Mouse (Mus musculus): ENCODE data around the gene Fkbp5. TPM values are rescaled to one million over a fixed set of nuclear protein-coding genes. Genes with fewer than 3 reads are reported as not detected.
"Not testable (repeated sequence)": the region's sequence is repeated elsewhere in the genome, so short reads cannot be mapped to it uniquely, and the experiment has no call there.

The Fkbp5 gene
- 18.0 and 19.4 TPM in 2 replicates for total RNA-seq (2017)

DNA sequence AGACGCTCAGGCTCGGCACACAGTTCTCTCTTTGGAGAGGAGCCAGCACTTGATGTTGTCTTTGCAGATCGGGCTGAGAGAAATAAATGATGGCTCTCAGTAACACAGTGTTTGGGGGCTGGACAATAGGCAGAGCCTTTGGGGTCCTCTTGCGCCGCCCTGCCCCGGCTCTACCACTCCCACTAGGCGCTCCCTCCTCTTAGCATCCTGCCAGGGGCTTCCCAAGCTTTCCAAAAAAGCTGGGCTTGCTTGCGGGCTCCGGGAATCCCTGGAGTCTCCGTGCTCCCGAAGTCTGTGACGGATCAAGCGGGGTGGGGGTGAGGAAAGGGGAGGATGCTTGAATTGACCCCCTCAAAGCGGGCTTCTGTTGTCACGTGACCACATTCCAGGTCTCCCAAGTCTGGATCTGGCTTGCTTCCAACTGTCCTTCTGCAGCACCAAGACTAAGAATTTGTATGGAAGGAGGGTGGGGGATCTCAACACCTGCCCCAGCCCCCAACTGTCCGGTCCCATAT lies at the start of gene Fkbp5:
TSS of gene Fkbp5 (minus strand) at position 87 of the 515 bp plus-strand sequence.
- ATAC-seq (ENCODE audit: extremely low read depth, insufficient number of reproducible peaks, low FRiP score, poor library complexity, severe bottlenecking), result no peak

DNA sequence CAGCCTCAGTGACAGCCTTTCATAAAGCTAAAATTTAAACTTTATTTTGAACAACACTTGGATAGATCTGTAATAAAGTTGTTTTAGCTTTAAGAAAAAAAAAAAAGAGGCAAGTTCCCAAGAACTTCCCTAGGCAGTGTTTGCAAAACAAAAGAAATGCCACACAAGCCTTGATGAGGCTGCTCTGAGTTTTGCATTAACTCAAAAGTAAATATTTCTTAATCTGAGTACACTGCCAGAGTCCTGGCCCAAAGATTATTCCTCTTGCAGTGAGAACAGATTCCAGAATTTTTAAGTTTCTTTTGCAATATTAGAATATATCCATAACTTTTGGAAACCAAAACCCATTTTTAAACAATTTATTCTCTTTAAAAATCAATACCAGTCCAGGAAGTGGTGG lies 47.9 kb upstream of the Fkbp5 start:
- no peak for ATAC-seq (ENCODE audit: extremely low read depth, insufficient number of reproducible peaks, low FRiP score, poor library complexity, severe bottlenecking)

DNA sequence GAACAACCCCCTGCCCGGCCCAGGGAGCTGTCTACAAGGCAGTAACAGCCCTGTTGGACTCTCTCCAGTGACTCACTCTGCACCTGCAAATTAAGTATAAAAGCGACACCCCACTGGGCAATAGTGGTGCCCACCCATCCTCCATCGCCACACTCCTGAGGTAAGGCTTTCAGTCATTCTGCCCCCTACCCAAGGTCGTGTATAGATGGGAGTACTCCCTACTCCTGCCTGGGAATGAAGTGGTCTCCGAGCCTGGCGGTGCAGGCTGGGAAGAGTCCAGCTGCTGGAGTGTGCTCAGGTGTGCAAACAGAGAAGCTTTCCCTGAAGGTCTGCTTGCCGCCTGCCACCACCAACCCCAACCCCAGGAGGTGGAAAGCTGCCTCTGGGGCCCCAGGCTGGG lies 44.3 kb upstream of the Fkbp5 start:
- ATAC-seq (ENCODE audit: extremely low read depth, insufficient number of reproducible peaks, low FRiP score, poor library complexity, severe bottlenecking), result 0 out of 2 replicates have a peak, but pooled peaks have one; percentile 3

DNA sequence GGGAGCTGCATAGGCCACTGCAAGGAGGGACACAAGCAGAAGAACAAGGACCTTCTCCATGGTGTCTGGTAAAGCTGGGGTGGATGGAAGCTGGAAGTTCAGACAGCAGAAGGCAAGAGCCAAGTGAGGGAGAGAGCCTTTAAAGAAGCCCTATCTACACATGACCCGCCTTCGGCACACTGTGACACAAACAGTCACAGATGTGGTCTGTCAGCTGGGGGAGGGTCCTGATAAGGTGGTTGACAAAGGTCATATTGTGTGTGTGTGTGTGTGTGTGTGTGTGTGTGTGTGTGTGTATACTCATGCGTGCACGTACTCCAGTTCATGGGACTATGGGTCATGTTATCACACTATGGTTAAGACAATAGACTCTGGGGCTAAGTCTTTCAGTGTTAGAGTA lies 43.3 kb upstream of the Fkbp5 start, which contains the start of gene Clps:
TSS of gene Clps (minus strand) at position 169 of the 400 bp plus-strand sequence.
- no peak for ATAC-seq (ENCODE audit: extremely low read depth, insufficient number of reproducible peaks, low FRiP score, poor library complexity, severe bottlenecking)

GRCm38 (mm10) chr17:28557772-28558171 lies 40.4 kb upstream of the Fkbp5 start:
- no peak for ATAC-seq (ENCODE audit: extremely low read depth, insufficient number of reproducible peaks, low FRiP score, poor library complexity, severe bottlenecking)

- ATAC-seq (ENCODE audit: extremely low read depth, insufficient number of reproducible peaks, low FRiP score, poor library complexity, severe bottlenecking), result no peak
Measured at GRCm38 (mm10) chr17:28556635-28557396, 39.5 kb upstream of the Fkbp5 start.

- not testable (repeated sequence) for ATAC-seq (ENCODE audit: extremely low read depth, insufficient number of reproducible peaks, low FRiP score, poor library complexity, severe bottlenecking)
Measured at GRCm38 (mm10) chr17:28554021-28554420, 36.7 kb upstream of the Fkbp5 start.

DNA sequence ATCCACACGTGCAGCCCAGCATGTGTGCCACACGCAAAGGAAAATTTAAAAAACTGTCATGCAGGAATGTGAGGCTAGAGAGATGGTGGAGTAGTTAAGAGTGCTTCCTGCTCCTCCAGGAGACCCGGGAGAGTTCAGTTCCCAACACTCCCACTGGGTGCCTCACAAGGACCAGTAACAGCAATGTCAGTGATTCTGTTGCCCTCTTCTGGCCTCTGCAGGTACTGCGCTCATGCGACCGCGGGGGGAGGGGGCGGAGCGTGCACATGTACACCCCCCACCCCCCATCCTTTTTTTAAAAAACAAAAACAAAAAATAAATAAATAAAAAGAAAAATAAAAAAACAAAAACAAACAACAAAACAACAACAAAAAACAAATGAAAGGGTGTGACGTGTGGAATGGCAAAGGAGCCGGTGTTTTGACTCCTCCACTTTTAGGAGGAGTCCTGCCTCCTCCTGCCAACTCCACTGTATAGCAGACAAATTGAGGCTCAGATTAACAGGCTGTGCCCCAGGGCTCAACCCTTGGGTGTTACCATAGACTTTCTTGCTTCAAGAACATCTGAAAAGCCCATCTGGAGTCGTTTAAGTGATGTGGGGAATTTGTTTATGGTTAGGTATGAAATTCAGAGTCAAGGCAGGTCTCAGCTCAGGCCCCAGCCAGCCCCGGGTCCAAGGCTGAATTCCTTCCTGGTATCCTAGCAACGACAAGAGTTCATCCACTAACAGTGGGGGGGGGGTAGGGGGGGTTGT lies 35.9 kb upstream of the Fkbp5 start:
- peak; percentile 53; the same call in 1 of the 2 replicates for ATAC-seq (ENCODE audit: extremely low read depth, insufficient number of reproducible peaks, low FRiP score, poor library complexity, severe bottlenecking)

- ATAC-seq (ENCODE audit: extremely low read depth, insufficient number of reproducible peaks, low FRiP score, poor library complexity, severe bottlenecking), result no peak
Measured at GRCm38 (mm10) chr17:28549111-28549510, 31.8 kb upstream of the Fkbp5 start, which contains the start of gene Clpsl2. TSS of gene Clpsl2 (plus strand) at chr17:28549411.

DNA sequence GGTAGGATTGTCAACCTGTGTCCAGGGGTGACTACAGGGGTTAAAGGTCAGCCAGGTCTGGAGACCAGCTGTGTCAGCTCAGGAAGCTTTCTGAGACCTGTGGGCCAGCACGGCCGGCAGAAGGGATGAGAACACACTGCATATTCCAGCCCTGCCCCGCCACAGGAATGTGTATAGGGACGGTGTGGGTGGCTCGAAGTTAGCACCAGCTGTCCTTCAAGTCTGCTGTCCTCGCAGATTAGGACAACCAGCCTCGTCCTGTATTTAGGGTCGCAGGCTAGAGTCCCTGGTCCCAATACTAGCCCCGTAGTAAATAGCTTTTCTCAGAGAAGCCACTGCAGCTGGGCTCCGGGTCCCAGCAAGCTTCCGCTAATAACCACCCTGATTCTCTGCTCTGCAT lies 31.2 kb upstream of the Fkbp5 start:
- ATAC-seq (ENCODE audit: extremely low read depth, insufficient number of reproducible peaks, low FRiP score, poor library complexity, severe bottlenecking), result no peak

GRCm38 (mm10) chr17:28546925-28547324 lies 29.6 kb upstream of the Fkbp5 start:
- ATAC-seq (ENCODE audit: extremely low read depth, insufficient number of reproducible peaks, low FRiP score, poor library complexity, severe bottlenecking), result no peak

DNA sequence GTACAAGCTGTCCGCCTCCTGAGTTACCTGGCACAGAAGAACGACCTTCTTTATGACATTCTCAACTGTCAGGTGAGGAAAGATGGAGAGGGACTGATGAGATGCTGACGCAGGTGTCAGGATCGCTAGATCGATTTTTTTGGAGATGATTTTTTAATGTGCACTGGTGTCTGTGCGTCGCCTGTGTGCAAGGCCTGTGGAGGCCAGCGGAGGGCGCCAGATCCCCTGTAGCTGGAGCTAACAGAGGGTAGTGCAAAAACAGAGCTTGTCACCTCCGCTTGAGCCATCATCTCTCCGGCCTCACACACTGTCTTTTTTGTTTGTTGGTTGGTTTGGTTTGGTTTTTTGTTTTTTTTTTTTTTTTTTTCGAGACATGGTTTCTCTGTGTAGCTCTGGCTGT lies 20.6 kb upstream of the Fkbp5 start:
- ATAC-seq (ENCODE audit: extremely low read depth, insufficient number of reproducible peaks, low FRiP score, poor library complexity, severe bottlenecking), result no peak

GRCm38 (mm10) chr17:28533327-28533726 lies 16.0 kb upstream of the Fkbp5 start:
- ATAC-seq (ENCODE audit: extremely low read depth, insufficient number of reproducible peaks, low FRiP score, poor library complexity, severe bottlenecking), result no peak

DNA sequence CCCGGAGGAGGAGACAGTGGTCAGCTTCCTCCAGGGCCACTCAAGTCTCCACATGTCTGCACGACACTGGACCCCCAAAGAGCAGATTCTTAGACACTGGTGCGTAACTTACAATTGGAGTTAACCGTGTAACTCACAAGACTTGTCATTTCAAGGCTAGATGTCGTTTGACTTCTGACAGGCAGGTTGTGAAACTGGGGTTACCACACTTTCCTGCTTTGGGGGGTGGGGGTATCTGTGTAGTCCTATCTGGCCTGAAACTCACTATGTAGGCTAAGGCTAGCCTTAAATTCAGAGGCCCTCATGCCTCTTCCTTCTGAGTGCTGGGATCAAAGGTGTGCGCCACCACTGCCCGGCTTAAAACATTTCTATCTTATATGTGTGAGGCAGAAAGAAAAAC lies 15.2 kb upstream of the Fkbp5 start:
- ATAC-seq (ENCODE audit: extremely low read depth, insufficient number of reproducible peaks, low FRiP score, poor library complexity, severe bottlenecking), result no peak

GRCm38 (mm10) chr17:28531946-28532345 lies 14.6 kb upstream of the Fkbp5 start:
- ATAC-seq (ENCODE audit: extremely low read depth, insufficient number of reproducible peaks, low FRiP score, poor library complexity, severe bottlenecking), result no peak

- ATAC-seq (ENCODE audit: extremely low read depth, insufficient number of reproducible peaks, low FRiP score, poor library complexity, severe bottlenecking), result no peak
Measured at GRCm38 (mm10) chr17:28530506-28530905, 13.2 kb upstream of the Fkbp5 start, which contains the start of gene Armc12. TSS of gene Armc12 (plus strand) at chr17:28530806.

GRCm38 (mm10) chr17:28529116-28529515 lies 11.8 kb upstream of the Fkbp5 start:
- ATAC-seq (ENCODE audit: extremely low read depth, insufficient number of reproducible peaks, low FRiP score, poor library complexity, severe bottlenecking), result no peak

GRCm38 (mm10) chr17:28528043-28528351 lies 10.7 kb upstream of the Fkbp5 start:
- ATAC-seq (ENCODE audit: extremely low read depth, insufficient number of reproducible peaks, low FRiP score, poor library complexity, severe bottlenecking), result peak; percentile 67

DNA sequence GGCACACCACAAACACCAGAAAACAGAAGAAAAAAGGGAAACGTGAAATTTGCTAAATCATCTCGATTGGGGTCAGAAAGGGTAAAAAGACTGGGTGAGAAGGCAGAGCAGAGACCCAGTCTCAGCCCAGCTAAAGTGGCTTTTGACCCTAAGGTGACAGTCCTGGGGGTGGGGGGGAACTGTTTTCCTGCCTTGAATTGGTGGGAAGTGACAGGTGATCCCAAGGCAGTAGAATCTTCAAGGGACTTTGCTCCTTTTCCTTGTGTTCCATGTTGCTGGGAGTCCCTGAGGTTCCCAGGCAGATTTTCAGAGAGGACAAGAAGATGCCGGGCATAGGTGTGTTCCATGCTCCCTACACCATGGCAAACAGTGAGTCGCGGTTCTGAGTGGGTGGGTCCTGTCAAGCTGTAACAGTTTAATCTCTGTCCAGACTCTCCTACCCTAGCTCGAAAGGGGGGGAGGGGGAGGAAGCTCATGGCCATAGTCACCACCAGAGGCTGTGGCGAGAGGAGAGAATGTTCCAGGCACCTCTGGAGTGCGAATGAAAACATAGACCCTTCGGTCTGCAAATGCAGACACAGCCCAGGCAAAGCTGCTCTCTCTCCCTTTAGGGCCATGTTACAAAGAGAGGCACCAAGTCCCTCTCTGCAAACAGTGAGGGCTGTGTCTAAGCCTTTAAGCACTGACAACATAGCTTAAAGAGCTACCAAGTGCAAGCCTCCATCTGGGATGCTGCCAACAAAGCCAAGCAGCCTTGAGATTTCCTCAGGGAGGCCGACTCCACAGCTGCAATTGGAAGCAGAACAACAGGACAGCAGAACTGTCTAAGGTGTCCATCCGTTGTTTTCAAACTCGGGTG lies 10.1 kb upstream of the Fkbp5 start:
- ATAC-seq (ENCODE audit: extremely low read depth, insufficient number of reproducible peaks, low FRiP score, poor library complexity, severe bottlenecking), result no peak
